In genomic region chr4:54601671-54602512, GRCm38 (mm10) we compare ENCODE assay signal across 8 mouse cellular contexts.
DNase-seq lines count a peak whose midpoint lies in the region; ATAC-seq and TF ChIP-seq lines count a peak whose summit lies in the region.
"Had no signal": no experiment of that assay in that cellular context is flagged by ENCODE, and none has a peak within 500 bp of the region (broad histone marks: within the 10 kb centered on the region; RNA-seq: fewer than 3 reads in every experiment).

No protein-coding gene starts in this region.

- H3K9ac ChIP-seq in lung, embryonic 14.5 days = no peak overlapping the region
- no peak overlapping the region for H3K9ac ChIP-seq in hindbrain, embryonic 14.5 days
- H3K9ac ChIP-seq: heart, embryonic 15.5 days had no signal

- H3K4me3 ChIP-seq in lung, embryonic 14.5 days (ENCODE audit: low read depth, low read length) = no peak overlapping the region
- H3K4me3 ChIP-seq in embryonic facial prominence, embryonic 10.5 days = no peak overlapping the region
- H3K4me3 ChIP-seq in hindbrain, embryonic 14.5 days (replicated peaks; ENCODE audit: low read length) = no peak overlapping the region
- H3K4me3 ChIP-seq: heart, embryonic 15.5 days had no signal

- TF ChIP-seq CTCF in lung, embryonic 14.5 days (IDR thresholded peaks at IDR 0.05; ENCODE audit: low read depth) = no peak

- WGBS in lung, embryonic 14.5 days = 60% methylated on average over 15 of the region's 15 CpGs
- WGBS in embryonic facial prominence, embryonic 10.5 days = 53% methylated on average over 15 of the region's 15 CpGs
- WGBS in hindbrain, embryonic 14.5 days = 29% methylated on average over 15 of the region's 15 CpGs

- no peak overlapping the region for H3K4me2 ChIP-seq in lung, embryonic 14.5 days
- H3K4me2 ChIP-seq in hindbrain, embryonic 14.5 days (replicated peaks) = no peak overlapping the region
- H3K4me2 ChIP-seq: heart, embryonic 15.5 days had no signal

- H3K27me3 ChIP-seq in lung, embryonic 14.5 days (ENCODE audit: insufficient read depth, low read length) = no peaks in the 10 kb centered on the region
- H3K27me3 ChIP-seq in embryonic facial prominence, embryonic 10.5 days (replicated peaks; ENCODE audit: low read depth, poor library complexity, severe bottlenecking) = no peaks in the 10 kb centered on the region
- no peaks in the 10 kb centered on the region for H3K27me3 ChIP-seq in hindbrain, embryonic 14.5 days (ENCODE audit: control insufficient read depth, insufficient read depth, low read length)
- H3K27me3 ChIP-seq: heart, embryonic 15.5 days had no signal

- H3K9me3 ChIP-seq in lung, embryonic 14.5 days (ENCODE audit: low read depth, low read length) = no peaks in the 10 kb centered on the region
- H3K9me3 ChIP-seq in embryonic facial prominence, embryonic 10.5 days = no peaks in the 10 kb centered on the region
- H3K9me3 ChIP-seq in hindbrain, embryonic 14.5 days (ENCODE audit: control insufficient read depth, low read length) = no peaks in the 10 kb centered on the region
- H3K9me3 ChIP-seq: heart, embryonic 15.5 days had no signal

- no peak overlapping the region; the same call in 1 of the 2 replicates for H3K27ac ChIP-seq in lung, embryonic 14.5 days (ENCODE audit: low read depth)
- peak overlapping the region; percentile 62 for H3K27ac ChIP-seq in embryonic facial prominence, embryonic 10.5 days (replicated peaks)
- H3K27ac ChIP-seq in hindbrain, embryonic 14.5 days = peak overlapping the region; percentile 67
- H3K27ac ChIP-seq: heart, embryonic 15.5 days had no signal

- no peak; the same call in 1 of the 2 replicates for ATAC-seq in lung, embryonic 14.5 days (ENCODE audit: insufficient read depth)
- ATAC-seq in hindbrain, embryonic 14.5 days (ENCODE audit: low FRiP score) = peak; percentile 84
- no peak for ATAC-seq in megakaryocyte progenitor cell, adult 5-6 weeks (replicated peaks; ENCODE audit: poor library complexity)

- H3K36me3 ChIP-seq in lung, embryonic 14.5 days (ENCODE audit: insufficient read depth) = no peaks in the 10 kb centered on the region
- no peaks in the 10 kb centered on the region for H3K36me3 ChIP-seq in embryonic facial prominence, embryonic 10.5 days (replicated peaks)
- H3K36me3 ChIP-seq in hindbrain, embryonic 14.5 days (replicated peaks; ENCODE audit: control insufficient read depth, insufficient read depth) = no peaks in the 10 kb centered on the region
- H3K36me3 ChIP-seq: heart, embryonic 15.5 days had no signal

- peak; percentile 40 for DNase-seq in lung, embryonic 14.5 days
- DNase-seq in lung, postnatal 10 days = no peak
- DNase-seq in embryonic facial prominence, embryonic 10.5 days (ENCODE audit: low spot score) = peak; percentile 22
- DNase-seq in hindbrain, embryonic 14.5 days (ENCODE audit: low spot score) = peak; percentile 32
- DNase-seq in retina, embryonic 14.5 days (ENCODE audit: low spot score) = peak; percentile 41
- DNase-seq in natural killer cell, adult 2 months (ENCODE audit: low spot score in 2 of 2) = no peak

- H3K4me1 ChIP-seq in lung, embryonic 14.5 days (ENCODE audit: insufficient read depth) = no peaks in the 10 kb centered on the region
- H3K4me1 ChIP-seq in embryonic facial prominence, embryonic 10.5 days = peaks cover 11% of the 10 kb centered on the region
- peaks cover 8% of the 10 kb centered on the region; the same call in 1 of the 2 replicates for H3K4me1 ChIP-seq in hindbrain, embryonic 14.5 days (replicated peaks; ENCODE audit: control insufficient read depth, insufficient read depth, low read length)
- H3K4me1 ChIP-seq: heart, embryonic 15.5 days had no signal

Comparison
In these comparisons a context has a peak if more than half of its experiments do, and no peak if none do; other contexts are left out.
1. DNase-seq: peak in lung, embryonic 14.5 days (single experiment), embryonic facial prominence, embryonic 10.5 days (single experiment), hindbrain, embryonic 14.5 days (single experiment) and retina, embryonic 14.5 days (single experiment); none in lung, postnatal 10 days (single experiment) and natural killer cell, adult 2 months (0 of 2).